Mouse (Mus musculus) embryonic fibroblast, embryonic 13.5 days (primary cell): ENCODE data around the gene Tmem106b.

Source experiments
- CTCF ChIP-seq: IDR thresholded peaks from 2 replicates; pipeline ENCODE4 v1.5.1; 2011; ENCODE audit warnings: mild to moderate bottlenecking, control low read depth, low read length, moderate library complexity, borderline replicate concordance; ENCODE audit not compliant: insufficient read depth
- POLR2A ChIP-seq: IDR thresholded peaks from 2 replicates; pipeline ENCODE4 v1.6.1; 2011; ENCODE audit warnings: low read depth, mild to moderate bottlenecking, control low read depth, low read length, moderate library complexity

DNA sequence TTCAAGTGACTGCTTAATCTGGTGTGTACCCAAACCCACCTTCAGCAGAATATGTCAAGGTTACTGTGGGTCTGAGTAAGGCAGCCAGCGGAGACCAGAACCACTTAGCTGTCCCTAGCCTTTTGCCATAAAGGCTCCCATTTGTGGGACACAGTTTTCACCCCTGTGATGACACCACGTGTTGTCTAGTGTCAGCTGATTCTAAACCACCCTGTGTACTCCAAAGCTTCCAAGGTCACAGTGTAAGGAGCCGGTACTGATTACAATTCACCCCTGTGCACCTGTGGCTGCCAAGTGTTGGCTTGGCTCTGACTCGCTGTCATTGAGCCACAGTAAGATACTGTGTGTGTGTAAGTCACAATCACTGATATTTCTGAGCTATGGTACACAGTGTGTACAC is 926 bp downstream of the Tmem106b start:
- TF ChIP-seq CTCF (no peak), POLR2A (no peak)
